Mouse (Mus musculus) ES-Bruce4 (cell line): ENCODE data around the gene Gm49776. TPM values are rescaled to one million over a fixed set of nuclear protein-coding genes. Genes with fewer than 3 reads are reported as not detected.
A peak's percentile ranks its signal among the peaks of the same experiment; 100 is the strongest.

Experiments used
- H3K27ac ChIP-seq: 2 replicates; pipeline ENCODE4 v1.5.1; 2012; ENCODE audit warnings: low read length, inconsistent platforms; ENCODE audit not compliant: insufficient read depth
- H3K27me3 ChIP-seq: 2 replicates; pipeline ENCODE4 v1.6.1; 2012; ENCODE audit warnings: mild to moderate bottlenecking, low read length, inconsistent platforms; ENCODE audit not compliant: control insufficient read depth, poor library complexity, insufficient read depth, severe bottlenecking
- H3K36me3 ChIP-seq: 2 replicates; pipeline ENCODE4 v1.6.1; 2012; ENCODE audit warnings: inconsistent platforms, mild to moderate bottlenecking, low read length, moderate library complexity; ENCODE audit not compliant: control insufficient read depth, poor library complexity, insufficient read depth, severe bottlenecking
- H3K4me1 ChIP-seq: one replicate; pipeline ENCODE4 v1.8.1; 2011; ENCODE audit warnings: low read length; ENCODE audit not compliant: control insufficient read depth, insufficient read depth
- H3K4me3 ChIP-seq: 2 replicates; pipeline ENCODE4 v1.5.1; 2011; ENCODE audit warnings: low read depth, mild to moderate bottlenecking, low read length
- H3K9ac ChIP-seq: 2 replicates; pipeline ENCODE4 v1.6.1; 2012; ENCODE audit warnings: low read depth, mild to moderate bottlenecking, inconsistent platforms; ENCODE audit not compliant: poor library complexity, severe bottlenecking
- H3K9me3 ChIP-seq: replicated peaks from 2 replicates; pipeline ENCODE4 v1.6.1; 2012; ENCODE audit warnings: mild to moderate bottlenecking, low read length, inconsistent platforms; ENCODE audit not compliant: control insufficient read depth, poor library complexity, insufficient read depth, severe bottlenecking
- CTCF ChIP-seq: IDR thresholded peaks from one replicate; pipeline ENCODE4 v1.8.1; 2011; ENCODE audit warnings: low read depth, low read length
- EP300 ChIP-seq: IDR thresholded peaks from 2 replicates; pipeline ENCODE4 v1.6.1; 2011; ENCODE audit warnings: low read depth, low read length; ENCODE audit not compliant: insufficient read depth
- POLR2A ChIP-seq: IDR thresholded peaks from one replicate; pipeline ENCODE4 v1.8.1; 2011; ENCODE audit warnings: low read length; ENCODE audit not compliant: insufficient read depth
- polyA plus RNA-seq: library from polyadenylated mRNA; stranded (reverse); fragments of >200 nt; gene quantifications from 2 replicates; pipeline ENCODE4 v1.2.4, GENCODE M21; 2011; ENCODE audit warnings: low read depth; ENCODE audit not compliant: missing spikeins, insufficient read depth, insufficient read length

Gene Gm49776
- polyA plus RNA-seq, 1 experiment = not detected

DNA sequence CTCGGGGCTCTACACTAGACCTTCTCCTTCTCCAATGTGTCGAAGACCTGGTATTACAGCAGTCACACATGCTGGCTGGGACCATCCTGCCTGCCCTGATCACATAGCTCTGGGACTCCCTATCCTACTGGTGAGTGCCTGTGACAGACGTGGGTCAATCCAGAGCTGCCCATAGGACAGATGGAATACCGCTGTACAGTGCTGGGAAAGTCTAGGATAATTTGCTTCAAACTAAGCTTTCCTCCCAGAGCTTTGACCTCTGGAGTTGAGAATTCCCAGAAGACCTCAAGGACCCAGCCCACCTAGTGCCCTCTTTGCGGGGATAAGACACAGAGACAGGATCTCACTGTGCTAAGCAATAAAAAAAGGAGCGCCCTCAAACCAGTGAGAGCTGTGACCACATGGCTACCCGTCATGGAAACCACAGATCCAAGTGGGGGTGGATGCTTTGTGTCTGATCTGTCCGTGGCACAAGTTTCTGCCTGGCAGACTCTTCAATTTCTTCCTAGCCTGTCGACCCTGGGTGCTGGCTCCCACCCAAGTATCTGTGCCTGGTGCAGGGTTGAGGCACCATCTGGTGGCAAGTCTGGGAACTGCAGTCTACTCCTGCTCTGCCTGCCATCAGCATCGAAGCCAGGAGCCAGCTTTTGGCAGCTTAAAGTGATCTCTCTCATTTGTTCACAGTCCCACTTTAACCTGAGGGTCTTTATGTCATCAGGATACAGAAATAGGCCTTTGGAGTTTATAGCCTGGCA lies 46.5 kb downstream of the Gm49776 start:
- Histone ChIP-seq H3K27ac (no peak overlapping the region), H3K27me3 (no peaks in the 10 kb centered on the region), H3K36me3 (no peaks in the 10 kb centered on the region), H3K9ac (no peak overlapping the region), H3K4me1 (no peaks in the 10 kb centered on the region), H3K4me3 (no peak overlapping the region), H3K9me3 (no peaks in the 10 kb centered on the region)
- TF ChIP-seq CTCF (peak; percentile 98), POLR2A (no peak)

DNA sequence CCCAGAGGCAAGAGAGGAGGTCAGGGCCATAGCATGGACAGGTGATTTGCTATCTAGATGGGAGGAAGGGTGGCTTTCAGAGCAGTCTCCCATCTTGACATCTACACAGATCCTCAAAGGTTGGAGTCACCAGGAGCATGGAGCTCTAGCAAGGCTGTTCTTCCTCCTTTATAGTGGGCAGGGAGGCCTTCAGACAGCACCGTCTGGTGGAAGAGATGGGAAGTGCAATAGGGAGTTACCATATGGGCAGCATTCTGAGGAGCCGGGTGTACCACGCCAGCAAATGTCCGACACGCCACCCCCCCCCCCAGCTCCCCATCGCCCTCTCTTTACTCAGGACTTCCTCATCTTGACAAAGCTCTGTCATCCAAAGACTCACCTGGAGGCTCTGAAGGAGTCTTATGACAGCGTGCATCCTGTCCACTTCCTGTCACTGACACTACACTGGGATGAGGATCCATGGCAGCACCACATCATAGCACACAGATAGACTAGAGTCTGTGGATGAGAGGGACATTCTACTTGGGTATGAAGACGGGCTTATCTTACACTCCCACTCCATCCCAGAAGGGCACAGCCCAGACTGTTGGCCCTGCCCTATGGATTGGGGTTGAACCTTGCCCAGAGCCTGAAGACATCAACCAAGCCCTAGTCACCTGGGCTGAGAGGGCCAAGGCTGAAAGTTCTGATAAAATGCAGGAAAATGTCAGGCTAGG lies 47.3 kb downstream of the Gm49776 start:
- no peak overlapping the region for H3K27ac ChIP-seq
- H3K4me3 ChIP-seq = no peak overlapping the region
- no peaks in the 10 kb centered on the region for H3K27me3 ChIP-seq
- H3K9ac ChIP-seq = no peak overlapping the region
- TF ChIP-seq CTCF = peak; percentile 84
- no peak for TF ChIP-seq POLR2A
- TF ChIP-seq EP300 = no peak
- no peaks in the 10 kb centered on the region for H3K36me3 ChIP-seq
- no peaks in the 10 kb centered on the region for H3K9me3 ChIP-seq
- H3K4me1 ChIP-seq = no peaks in the 10 kb centered on the region

DNA sequence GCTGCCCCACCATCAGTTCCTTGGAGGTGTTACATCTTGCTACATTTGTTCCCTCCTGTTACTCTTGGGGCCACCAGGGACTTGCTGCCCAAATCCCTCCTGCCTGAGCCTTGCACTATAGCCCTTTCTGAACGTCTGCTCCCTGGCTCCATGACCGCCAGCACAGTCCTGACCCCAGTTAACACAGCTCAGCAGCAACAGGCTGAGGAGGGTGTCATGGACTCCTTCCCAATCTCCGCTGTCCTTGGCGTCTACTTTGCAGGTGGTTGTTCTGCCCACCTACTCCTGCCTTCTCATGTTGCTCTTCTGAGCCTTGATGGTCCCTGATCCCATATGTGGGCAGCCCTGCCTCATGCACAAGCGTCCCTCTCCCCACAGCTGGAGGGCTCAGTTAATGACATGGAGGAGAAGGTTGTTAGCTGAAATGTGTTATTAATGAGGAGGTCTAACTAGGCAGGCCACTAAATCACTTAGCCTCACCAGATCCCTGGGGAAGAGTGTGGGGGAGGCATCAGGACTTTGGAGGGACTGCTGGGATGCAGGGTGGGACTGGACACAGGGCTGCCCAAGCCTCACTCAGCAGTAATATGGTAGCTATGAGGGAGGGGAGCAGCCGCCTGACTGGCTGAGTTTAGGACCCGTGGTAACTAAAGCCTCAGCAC lies 54.6 kb downstream of the Gm49776 start:
- Histone ChIP-seq H3K4me3 (no peak overlapping the region), H3K9me3 (no peaks in the 10 kb centered on the region), H3K36me3 (no peaks in the 10 kb centered on the region), H3K4me1 (no peaks in the 10 kb centered on the region), H3K27ac (no peak overlapping the region), H3K9ac (no peak overlapping the region), H3K27me3 (no peaks in the 10 kb centered on the region)
- TF ChIP-seq CTCF = no peak
- no peak for TF ChIP-seq EP300
- no peak for TF ChIP-seq POLR2A

DNA sequence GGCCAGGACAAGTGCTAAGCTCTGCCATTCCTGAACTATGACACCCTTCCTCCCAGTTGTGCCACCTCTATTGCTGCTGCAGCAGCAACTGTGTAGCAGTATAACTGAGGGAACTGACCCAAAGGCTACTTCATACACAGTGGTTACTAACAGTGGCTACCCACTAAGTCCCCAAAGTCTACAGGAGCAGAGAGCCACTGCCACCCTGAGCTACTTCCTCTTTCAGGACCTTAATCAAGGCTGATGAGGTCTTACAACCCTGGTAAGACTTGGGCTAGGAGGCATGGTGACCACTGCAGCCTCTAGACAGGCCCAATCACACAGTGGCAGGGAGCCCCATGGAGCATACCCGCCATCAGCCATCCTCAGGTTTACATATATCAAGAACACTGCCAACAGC lies 56.1 kb downstream of the Gm49776 start:
- TF ChIP-seq POLR2A (no peak), CTCF (no peak), EP300 (no peak)
- Histone ChIP-seq H3K36me3 (no peaks in the 10 kb centered on the region), H3K4me3 (no peak overlapping the region), H3K4me1 (no peaks in the 10 kb centered on the region), H3K27ac (no peak overlapping the region), H3K9me3 (no peaks in the 10 kb centered on the region), H3K27me3 (no peaks in the 10 kb centered on the region), H3K9ac (no peak overlapping the region)

DNA sequence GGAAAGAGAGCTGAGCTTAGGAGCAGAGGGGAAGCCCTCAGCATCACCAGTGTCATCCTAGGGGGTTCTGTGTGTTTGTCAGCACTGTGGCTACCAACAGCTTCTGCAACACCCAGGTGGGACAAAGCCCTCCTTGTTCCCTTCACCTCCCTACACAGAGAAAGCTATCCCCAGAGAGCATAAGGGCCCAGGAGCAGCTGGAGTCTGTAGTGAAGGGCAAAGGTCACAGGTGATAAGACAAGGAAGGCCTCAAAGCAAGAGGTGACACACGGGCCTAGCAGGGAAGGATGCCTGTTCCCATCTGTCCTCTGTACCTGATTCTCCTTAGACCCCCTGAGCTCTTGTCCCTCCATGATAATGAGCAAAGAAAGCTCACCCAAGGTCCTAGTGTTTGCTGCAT lies 56.5 kb downstream of the Gm49776 start:
- no peaks in the 10 kb centered on the region for H3K36me3 ChIP-seq
- no peak for TF ChIP-seq EP300
- no peak for TF ChIP-seq CTCF
- TF ChIP-seq POLR2A = no peak
- H3K9ac ChIP-seq = no peak overlapping the region
- no peak overlapping the region for H3K4me3 ChIP-seq
- H3K4me1 ChIP-seq = no peaks in the 10 kb centered on the region
- H3K27me3 ChIP-seq = no peaks in the 10 kb centered on the region
- H3K9me3 ChIP-seq = no peaks in the 10 kb centered on the region
- H3K27ac ChIP-seq = no peak overlapping the region

DNA sequence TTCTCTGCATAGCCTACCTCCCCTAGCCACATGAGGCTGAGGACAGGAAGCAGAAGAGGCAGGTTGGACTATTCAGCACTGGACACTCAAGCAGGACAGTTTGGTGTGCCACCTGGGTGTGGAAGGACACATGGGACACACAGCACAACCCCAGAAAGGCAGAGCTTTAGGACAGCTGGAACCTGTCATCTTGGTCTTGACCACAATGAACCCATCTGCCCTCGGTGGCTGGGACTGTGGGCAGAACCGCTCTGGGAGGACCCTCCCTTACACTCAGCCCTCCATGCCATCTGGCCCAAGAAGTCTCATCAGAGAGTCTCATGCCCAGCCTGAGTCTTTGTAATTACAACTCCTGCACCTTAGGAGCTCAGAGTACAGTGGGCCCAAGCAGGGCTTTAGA lies 58.1 kb downstream of the Gm49776 start:
- Histone ChIP-seq H3K27ac (no peak overlapping the region), H3K9ac (no peak overlapping the region)
- no peak for TF ChIP-seq POLR2A
- TF ChIP-seq CTCF = no peak
- no peak for TF ChIP-seq EP300

More for the DNA sequence above, 58.1 kb downstream of the Gm49776 start:
- no peaks in the 10 kb centered on the region for H3K9me3 ChIP-seq
- no peak overlapping the region for H3K4me3 ChIP-seq
- no peaks in the 10 kb centered on the region for H3K36me3 ChIP-seq
- no peaks in the 10 kb centered on the region for H3K27me3 ChIP-seq
- H3K4me1 ChIP-seq = no peaks in the 10 kb centered on the region
